Mouse (Mus musculus) right cerebral cortex, postnatal 14 days (tissue): ENCODE data around the gene Ptprn2.
"Not testable (repeated sequence)": the region's sequence is repeated elsewhere in the genome, so short reads cannot be mapped to it uniquely, and the experiment has no call there.

Experiments
- DNase-seq: peaks from one replicate; pipeline ENCODE4 v3.0.0; 2022

Ptprn2 gene

DNA sequence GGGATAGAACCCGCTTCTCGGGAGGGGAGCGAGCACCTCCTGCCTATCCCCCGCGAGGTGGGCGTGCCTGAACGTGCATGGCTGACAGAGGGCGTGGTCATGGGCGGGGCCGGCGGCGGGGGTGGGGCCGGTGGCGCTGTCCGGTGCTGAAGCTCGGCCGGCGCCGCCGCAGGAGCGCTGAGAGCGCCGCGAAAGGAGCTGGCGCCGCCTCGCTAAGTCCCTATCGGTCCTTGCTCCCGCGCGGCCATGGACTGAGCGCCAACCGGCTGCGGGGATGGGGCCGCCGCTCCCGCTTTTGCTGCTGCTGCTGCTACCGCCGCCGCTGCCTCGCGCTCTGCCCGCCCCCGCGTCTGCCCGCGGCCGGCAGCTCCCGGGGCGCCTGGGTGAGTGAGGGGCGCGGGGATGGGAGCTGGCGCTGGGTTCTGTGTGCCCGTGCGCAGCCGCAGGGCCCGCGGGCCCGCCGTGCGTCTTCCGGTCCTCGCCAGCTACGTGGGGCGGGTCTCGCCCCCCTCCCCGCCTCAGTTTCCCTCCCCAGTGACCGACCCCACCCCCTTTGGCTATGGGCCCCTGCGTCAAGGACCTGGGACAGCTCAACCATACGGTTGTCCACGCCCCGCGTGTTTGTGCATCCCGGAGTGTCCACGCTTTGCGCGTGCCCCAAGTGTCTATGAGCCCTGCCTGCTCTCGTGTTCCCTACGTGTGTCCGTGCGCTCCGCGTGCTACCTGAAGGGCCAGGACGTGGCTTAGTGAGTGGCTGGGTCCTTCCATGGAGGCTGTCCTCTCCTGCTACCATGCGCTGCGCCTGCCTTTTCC is at the start of gene Ptprn2:
Ptprn2 (plus strand) TSS at position 130 of the 813 bp plus-strand sequence.
- peak; percentile 77 for DNase-seq

DNA sequence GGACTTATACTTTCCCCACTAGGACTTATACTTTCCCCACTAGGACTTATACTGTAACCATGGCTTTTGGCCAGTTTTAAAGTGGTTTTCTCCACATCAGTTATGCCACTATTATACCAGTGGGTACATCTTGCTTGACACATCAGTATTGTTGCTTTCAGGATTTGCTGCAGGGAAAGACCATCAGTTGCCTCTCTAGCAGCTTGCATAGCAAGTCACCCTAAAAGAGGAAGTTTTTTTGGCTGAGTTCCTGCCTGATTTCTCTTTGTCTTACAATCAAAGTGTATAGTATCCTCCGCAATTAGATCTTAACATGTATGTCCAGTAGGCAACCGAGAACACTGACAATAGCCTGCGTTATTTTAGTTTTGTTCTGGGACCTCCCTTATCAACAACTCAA is 49.4 kb upstream of the Ptprn2 start:
- no peak for DNase-seq

DNA sequence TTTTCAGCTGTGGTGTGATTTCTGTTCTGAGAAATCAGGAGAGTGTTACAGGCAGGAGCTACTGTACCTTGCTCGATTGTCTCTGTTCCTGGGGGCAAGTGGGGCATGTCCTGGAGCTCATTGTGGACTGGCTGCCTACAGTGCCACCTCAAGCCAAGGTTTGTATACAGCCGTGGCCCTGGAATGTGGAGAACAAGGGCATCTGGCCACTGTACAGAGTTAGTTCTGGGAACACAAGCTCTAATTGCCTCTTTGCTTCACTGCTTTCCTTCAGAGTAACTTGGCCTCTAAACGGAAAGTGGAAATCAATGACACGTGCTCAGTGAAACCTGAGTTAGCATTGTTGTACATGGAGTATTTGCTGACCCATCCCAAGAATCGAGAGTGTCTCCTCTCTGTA is 46.9 kb upstream of the Ptprn2 start:
- no peak for DNase-seq

DNA sequence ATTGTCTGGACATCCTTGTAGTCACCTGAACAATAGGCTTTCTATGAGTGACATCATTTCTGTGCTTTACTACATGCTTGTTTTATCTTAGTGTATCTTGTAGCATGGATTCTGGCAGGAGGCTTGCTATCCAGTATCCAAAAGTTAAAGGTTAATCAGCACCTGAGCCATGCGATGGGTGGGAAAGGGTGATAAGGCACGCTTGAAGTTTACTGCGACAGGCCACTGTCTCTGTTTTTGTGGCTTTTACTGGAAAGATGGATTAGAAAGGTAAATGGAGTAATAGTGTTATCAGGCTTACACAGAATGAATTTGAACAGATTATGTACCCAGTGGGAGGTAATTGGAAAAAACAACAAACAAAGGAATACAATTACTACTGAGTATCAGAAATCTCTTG is 43.3 kb upstream of the Ptprn2 start:
- DNase-seq, result no peak

DNA sequence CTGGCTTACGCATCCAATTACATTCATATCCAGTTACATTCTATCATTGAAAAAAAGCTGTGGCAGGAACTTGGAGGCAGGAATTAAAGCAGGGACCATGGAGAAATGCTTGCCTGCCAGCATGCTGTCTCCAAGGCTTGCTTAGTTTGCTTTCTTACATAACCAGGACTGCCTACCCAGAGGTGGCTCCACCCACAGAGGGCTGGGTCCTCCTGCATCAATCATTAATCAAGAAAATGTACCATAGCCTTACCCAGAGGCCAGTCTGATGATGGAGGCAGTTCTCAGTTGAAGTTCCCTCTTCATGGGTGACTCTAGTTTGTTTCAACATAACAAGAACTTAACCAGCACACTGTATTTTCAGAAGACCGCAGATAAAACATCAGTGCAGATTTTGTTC is 36.0 kb upstream of the Ptprn2 start:
- no peak for DNase-seq

DNA sequence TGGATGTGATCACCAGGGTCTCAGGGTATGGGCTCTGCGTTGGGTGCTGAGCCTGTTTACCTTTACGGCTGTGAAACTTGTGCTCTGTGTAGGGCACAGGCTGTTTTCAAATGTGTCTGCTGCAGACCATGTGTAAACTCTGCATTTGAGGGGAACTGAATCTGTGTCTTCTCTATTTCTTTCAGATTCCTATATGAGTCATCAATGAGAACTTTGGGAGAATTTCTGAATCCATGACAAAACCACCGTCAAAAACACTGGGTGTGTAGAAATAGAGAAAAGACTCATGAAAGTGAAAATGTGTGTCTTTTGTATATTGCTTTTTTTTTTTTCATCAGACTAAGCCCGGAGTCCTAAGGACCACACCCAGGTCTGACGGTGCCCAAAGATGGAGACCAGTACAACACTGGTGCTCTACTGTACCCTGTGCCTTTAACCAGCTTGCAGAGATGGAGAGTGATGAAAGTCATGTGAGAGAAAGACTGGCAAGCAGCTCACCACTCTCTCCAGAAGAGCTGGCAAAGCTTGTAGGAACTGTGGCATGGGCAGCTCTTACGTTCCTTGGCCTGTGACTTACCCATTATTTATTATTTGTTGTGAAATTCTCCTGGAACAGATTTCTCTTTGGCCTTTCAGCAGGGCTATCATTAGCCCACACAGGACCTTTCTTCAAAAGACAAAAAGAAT is 25.0 kb upstream of the Ptprn2 start:
- no peak for DNase-seq

DNA sequence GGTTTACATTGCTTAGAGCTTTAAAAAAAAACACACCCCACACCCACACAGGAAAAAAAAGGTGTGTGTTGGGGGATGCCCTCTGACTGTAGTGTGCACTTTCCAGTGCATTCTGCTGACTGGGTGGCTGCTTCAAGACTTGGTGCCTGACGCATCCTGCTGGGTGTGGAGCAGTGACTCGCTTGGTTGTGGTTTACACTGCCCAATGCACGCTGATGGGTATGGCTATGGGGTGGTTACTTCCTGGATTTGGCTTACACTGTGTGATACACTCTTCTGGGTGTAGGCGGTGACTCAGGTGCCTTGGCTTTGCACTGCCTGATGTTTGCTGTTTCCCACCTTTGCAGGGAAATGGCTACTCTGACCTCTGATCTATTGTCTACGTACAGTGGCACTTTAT is 18.5 kb upstream of the Ptprn2 start:
- no peak for DNase-seq

DNA sequence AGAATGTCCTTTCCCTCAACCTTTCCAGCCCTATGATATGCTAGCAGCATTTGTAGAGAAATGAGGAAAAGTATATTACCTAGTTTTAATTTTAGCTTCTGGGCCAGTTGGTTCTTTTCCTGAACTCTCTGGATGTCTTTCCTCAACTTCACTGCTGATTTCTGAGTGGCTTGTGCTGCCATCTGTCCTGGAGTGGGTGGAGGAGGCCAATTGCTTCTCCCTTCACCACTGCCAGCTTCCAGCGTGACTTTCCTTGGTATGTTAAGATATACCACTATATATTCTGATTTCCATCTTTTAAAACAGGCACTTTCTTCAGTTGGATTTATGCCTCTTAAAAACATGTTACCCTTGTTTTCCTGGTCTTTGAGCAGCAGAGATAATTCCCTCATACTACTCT is 17.2 kb upstream of the Ptprn2 start:
- DNase-seq, result no peak

DNA sequence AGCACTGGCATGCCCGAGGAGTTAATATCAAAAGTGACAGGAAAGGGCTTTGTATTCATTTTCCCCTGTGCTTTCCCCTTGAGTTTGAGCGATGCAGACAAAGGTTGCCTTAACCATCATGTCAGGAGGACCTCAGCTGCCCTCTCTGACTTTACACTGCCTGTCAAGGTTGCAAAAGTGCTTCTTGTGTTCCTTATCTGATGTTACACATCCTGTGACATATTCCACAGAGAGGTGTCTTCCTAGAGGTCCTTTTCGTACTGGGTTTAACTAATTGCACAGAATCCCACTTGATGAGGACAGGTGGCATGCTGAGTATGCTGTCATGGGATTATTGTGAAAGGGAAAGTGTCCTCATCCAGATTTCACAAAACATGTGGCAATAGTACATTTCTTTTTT is 16.4 kb upstream of the Ptprn2 start:
- no peak for DNase-seq

DNA sequence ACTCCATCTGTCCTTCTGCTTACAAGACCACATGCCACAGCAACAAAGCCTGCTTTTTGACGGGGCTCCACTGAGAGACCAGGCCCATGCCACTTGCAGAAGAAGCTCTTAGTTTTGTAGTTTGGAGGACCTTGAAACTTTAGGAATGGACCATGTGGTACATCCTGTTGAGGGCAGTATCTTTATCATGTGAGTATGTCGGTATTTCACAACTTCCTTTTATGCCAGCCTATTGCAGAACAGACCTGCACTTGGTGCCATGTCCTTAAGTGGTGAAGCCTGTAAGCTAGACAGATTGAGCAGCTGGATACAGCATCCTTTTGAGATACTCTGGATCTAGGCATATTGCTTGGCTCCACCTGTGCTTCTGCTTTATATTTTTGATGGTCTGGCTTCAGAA is 12.3 kb upstream of the Ptprn2 start:
- no peak for DNase-seq

DNA sequence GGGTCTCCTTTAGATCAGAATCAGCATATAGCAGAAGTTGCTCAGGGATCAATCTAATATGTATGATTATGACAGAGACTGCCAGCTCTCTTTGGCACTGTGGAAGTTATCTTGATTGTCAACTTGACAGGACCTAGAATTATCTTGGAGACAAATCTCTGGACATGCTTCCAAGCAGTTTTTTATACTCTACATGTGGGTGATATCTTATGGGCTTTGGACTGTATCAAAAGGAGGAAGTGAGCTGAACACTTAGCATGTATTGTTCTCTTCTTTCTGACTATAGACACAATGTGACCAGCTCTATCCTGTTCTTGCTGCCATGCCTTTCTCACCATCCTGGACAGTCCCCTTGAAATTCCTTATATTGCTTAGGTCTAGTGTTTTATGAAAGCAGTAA is 11.8 kb upstream of the Ptprn2 start:
- no peak for DNase-seq

DNA sequence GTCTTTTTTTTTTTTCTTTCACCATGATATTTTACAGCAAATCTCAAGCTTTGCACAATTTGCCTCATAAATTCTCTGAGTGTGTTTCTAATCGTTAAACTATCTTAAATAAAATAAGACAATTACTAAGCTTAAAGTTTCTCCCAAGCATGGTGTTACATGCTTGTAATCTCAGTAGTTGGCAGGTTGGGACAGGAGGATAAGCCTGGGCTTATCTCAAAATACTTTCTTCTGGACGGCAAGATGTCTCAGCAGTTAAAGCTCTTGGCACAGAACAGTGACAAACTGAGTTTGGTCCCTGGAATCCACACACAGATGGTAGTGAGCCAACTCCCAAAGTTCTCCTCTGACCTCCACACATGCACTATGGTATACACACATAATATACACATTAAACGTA is 10.8 kb upstream of the Ptprn2 start:
- no peak for DNase-seq

DNA sequence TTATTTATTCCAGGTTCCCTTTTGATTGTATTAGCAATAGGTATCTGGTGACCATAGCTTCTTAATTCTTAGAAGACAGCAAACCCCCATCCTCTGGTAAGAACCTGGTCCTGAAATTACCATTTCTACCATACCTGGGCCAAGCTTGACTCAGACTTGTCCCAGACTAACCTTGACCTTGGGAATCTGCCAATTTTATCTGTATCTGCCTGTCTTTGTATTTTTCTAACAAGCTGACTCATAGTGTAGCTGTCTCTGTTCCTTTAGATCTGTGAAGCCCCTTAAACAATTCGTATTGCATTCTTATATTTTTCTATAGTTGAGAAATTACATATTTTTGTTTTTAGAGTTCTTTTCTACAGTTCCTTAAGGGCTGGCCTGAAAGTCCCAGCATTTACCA is 6.7 kb upstream of the Ptprn2 start:
- DNase-seq, result no peak

DNA sequence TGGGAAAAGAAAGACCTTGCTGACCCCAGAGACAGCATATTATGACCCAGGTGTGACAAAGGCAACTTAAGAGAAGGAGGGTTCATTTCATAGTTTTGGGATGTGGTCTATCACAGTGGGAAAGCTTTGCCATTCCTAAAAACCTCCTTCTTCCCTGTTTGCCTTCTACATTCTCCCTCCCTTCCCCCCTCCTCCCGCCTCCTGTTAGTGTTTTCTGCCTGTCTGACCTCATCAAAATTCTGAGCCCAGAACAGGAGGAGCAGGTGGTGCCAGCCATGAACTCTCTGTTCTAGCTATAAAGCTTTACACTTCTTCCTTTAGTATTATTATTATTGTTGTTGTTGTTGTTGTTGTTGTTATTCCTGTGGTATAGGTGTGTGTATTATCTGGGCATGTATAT is 3.6 kb upstream of the Ptprn2 start:
- no peak for DNase-seq

DNA sequence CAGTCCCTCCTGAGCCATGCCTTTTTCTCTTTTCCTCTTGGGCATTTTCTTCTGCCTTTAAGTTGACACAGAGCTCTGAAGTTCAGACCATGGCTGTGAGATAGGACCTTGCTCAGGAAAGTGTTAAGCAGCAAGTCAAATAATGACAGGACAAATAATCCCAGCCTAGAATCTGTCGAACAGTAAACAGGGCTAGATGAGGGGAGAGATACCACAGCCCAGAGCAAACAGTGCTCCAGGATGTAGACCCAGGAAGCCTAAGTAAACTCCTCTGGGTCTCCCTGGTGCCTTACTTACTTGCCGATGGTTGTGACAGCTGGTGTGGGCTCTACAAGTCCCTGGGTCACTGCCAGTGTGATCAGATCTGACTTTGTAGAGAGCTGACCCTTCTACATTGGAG is 1.9 kb upstream of the Ptprn2 start:
- DNase-seq, result no peak

DNA sequence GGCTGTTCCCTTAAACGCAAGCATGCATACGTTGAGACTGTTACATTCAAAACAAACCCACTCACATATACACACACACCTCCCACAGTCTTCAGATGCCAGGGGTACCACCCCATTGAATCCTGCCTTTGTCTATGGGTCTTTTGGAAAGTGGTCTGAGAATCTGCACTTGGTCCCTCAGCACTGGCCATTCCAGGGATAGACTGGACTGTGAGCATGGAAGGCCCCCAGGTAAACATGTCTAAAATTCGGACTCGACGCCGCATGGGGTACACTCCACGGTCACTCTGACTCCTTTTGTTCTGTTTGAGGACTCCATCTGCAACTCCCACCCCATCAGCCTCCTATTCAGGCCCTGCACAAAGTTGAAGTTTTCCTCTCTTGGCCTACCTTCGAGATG is 529 bp upstream of the Ptprn2 start:
- no peak for DNase-seq

DNA sequence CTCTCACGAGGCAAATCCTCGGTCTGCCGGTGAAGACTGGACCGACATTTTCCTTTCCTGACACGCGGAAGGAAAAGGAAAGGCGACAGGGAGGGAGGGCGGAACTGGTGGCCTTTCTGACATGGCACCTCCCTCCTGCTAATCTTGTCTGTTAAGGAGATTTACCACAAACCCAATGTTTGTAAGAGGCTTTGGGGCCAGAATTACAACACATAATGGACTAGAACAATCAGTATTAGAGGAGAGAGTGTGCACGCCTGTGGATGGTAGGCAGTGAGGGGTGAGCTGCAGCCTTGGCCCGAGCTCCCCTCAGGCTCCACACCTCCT is 847 bp downstream of the Ptprn2 start:
- no peak for DNase-seq

DNA sequence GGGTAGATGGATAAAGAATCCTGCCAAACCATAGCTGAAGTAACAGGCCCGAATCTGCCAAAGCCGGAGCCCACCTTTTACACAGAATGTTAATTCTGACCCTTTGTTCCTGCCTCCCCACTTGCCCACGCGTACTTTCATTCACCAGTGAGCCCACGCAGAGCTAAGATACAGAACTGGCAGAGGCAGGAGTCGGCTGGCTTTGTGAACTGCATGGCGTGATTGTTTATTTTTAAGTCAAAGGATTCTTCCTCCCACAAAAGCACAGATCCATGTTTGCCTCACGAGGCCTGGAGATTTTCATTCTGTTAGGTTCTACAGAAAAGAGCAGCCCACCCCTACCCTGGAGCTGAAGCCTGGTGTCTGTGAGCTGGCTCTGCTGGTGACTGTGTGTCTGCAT is 3.3 kb downstream of the Ptprn2 start:
- peak; percentile 9 for DNase-seq

DNA sequence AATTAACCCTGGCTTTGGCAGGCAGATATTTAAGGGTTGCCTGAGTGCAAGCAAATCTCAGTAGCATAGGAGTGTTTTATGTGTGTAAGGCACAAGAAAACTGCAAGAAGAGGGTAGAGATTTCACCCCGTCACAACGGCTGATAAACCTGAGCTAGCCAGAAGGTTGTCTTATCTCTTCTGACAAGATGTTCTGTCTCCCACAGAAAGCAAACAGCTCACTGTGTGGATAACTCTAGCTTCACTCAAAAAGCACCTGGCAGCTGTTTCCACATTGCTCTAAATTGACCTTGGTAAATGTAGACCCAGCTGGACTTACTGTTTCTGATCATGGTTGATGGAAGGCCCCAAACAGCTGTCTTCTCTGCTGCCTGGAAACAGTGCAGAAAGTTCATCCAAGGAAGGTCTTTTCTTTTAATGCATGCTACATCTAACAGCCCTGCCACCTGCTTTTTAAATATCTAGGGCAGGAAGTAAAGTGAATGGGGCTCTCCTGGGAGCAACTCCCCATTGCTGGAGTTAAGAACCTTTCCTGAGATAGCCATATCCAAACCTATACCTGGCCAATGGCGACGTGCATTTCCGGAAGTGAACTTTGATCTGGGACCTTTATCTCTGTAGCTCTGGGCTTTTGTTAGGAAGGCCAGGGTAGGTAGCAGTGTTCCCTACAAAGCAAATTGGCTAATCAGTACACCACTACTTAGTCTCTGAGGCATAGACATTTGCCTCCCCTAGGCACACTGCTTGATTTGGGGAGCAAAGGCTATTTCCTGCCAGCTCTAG is 5.2 kb downstream of the Ptprn2 start:
- no peak for DNase-seq

DNA sequence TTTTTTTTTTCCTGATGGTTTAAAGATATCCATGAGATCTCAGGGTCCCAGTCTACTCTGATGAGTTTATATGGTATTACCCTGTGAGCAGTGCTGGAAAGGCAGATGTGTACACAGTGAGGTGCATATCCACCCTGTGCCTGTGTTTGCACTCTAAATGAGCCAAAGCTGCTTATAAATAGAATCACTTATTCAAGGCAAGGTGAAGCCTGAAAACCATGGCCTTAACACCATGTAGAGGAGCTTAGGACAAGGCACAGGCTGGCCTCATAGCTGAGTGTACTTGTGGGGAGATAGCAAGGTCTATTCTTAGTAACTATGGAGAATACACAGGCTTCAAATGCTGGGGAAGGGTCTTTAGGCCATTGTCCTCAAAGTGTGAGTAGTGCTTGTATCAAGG is 13.1 kb downstream of the Ptprn2 start:
- DNase-seq, result no peak

DNA sequence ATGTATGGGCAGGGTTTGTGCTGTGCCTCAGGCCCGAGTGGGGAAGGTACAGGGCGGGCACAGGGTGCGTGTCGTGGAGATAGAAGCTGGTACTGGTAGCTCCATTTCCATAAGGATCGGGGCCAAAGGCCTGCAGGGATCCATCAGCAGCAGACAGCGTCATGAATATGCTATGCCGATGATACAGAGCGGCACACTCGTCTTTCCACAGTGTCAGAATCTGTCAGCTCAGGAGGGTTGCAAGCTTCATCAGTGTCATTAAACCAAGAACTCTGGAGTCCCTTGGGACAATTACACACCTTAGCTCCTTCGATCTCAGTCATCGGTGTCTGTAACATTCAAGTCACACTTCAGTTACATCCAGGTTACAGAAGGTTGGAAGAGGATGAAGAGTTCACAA is 15.1 kb downstream of the Ptprn2 start:
- DNase-seq, result no peak

DNA sequence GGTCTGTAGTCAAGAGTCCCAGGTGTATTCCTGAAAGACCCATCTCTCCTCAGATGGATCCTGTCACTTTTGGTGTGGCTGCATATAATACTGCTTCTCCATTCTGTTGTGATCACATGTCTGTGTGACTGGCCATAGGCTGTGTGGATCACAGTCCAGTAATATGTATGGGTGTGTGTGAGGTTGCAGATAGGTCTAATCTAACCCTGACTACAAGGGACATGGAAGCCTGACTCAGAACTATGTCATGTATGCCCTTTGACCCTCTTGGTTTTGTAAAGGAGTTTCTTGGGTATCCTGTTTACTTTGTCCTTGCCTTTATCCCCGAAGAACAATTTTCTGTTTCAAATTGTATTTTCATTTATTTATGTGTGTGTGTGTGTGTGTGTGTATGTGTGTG is 27.0 kb downstream of the Ptprn2 start:
- no peak for DNase-seq

DNA sequence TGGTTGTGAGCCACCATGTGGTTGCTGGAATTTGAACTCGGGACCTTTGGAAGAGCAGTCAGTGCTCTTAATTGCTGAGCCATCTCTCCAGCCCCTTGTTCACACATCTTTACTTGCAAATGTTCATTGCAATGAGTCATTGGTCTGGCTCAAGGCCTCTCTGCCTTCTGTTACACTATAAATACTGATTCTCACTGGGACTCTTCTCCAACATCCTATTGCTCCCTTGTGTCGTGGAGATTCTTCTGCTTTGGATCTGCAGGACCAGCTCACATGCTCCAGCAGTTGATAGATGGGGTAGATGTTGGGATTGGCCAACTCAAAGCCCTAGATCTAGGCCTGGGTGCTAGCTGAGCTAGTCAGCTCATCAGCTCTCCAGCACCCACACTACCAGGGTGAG is 28.3 kb downstream of the Ptprn2 start:
- DNase-seq, result not testable (repeated sequence)

DNA sequence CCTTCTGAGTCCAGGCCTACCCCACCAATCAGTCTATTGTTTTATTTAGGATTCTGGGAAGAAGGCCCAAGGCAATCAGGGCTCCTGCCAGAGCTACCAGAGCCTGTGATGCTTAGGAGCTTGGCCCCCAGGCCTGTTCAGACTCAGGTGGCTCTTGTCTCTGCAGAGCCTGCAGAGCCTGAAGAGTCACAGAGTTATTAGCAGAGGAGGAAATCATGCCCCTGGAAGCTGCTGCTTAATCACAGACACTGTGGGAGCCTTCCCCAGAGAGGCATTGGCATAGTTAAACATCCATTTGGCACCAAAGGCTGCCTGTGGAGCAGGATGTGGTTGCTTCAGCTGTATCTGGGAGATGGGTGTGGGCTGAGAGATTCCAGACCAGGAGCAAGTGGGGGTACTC is 30.3 kb downstream of the Ptprn2 start:
- no peak for DNase-seq
